Mouse (Mus musculus) heart, postnatal 0 days (tissue): ENCODE data around the gene Baz2a.

Experiments
- CTCF ChIP-seq: IDR thresholded peaks from 2 replicates; pipeline ENCODE4 v1.5.1; 2016; ENCODE audit warnings: antibody characterized with exemption, control low read depth, low read depth
- EP300 ChIP-seq: IDR thresholded peaks from 2 replicates; pipeline ENCODE4 v1.6.1; 2016; ENCODE audit warnings: antibody characterized with exemption, low read depth

GRCm38 (mm10) chr10:128042466-128042865 lies 48.9 kb upstream of the Baz2a start:
- TF ChIP-seq CTCF, result no peak
- no peak for TF ChIP-seq EP300
